Mouse (Mus musculus): ENCODE results near the gene Camk1. TPM values are rescaled to one million over a fixed set of nuclear protein-coding genes. Genes with fewer than 3 reads are reported as not detected.

The Camk1 gene
- polyA plus RNA-seq, 1 experiment = 19.2 TPM

DNA sequence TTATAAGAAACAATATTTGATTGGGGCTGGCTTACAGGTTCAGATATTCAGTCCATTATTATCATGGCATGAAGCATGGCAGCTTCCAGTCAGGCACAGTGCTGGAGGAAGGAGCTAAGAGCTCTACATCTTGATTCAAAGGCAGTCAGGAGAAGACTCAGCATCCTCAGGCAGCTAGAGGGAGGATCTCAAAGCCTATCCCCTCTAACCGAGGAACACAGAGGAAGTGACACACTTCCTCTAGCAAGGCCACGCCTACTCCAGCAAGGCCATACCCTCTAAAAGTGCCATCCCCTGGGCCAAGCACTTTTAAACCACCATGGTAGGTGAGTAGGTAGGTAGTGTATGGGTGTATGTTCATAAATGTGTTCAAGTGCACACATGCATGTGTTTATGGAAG is 13.2 kb downstream of the Camk1 start:
- TF ChIP-seq POLR2A (IDR thresholded peaks at IDR 0.05; ENCODE audit: low read depth, low read length) = no peak
- TF ChIP-seq CTCF (IDR thresholded peaks at IDR 0.05; ENCODE audit: extremely low read depth, insufficient read length, insufficient replicate concordance, low read depth, low read length) = no peak
- Histone ChIP-seq H3K4me1 (ENCODE audit: control insufficient read depth, insufficient read depth, insufficient read length, low read length) (peaks cover 16% of the 10 kb centered on the region), H3K27ac (ENCODE audit: insufficient read depth, low read depth, low read length) (no peak overlapping the region), H3K36me3 (ENCODE audit: control insufficient read depth, insufficient read depth, low read length) (peaks cover 15% of the 10 kb centered on the region; the same call in 1 of the 2 replicates), H3K4me3 (ENCODE audit: low read depth, low read length) (no peak overlapping the region), H3K27me3 (ENCODE audit: control insufficient read depth, insufficient read depth, low read length) (no peaks in the 10 kb centered on the region)
- 46% methylated on average over 2 of the region's 2 CpGs for WGBS

DNA sequence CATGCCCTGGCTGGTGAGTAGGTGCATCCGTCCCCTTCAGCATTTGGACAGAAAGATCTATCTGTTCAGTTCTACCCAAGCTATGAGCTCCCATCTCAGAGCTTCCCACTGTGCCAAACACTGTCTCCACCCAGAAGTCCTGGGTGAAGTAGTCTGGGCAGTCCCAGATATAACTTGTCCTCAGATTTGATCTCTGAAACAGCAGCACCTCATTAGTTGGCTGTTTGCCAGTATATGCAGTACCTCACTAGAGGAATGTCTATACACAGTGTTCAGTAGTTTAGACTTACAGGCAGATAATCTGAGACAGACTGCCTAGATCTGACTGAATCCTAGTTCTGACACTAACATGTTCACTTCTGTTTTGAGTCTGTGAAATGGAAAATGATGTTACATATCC is 14.4 kb downstream of the Camk1 start:
- Histone ChIP-seq H3K27me3 (ENCODE audit: control insufficient read depth, insufficient read depth, low read length) (no peaks in the 10 kb centered on the region), H3K36me3 (ENCODE audit: control insufficient read depth, insufficient read depth, low read length) (peaks cover 11% of the 10 kb centered on the region), H3K4me1 (ENCODE audit: control insufficient read depth, insufficient read depth, insufficient read length, low read length) (peaks cover 15% of the 10 kb centered on the region), H3K4me3 (ENCODE audit: low read depth, low read length) (no peak overlapping the region), H3K27ac (ENCODE audit: insufficient read depth, low read depth, low read length) (no peak overlapping the region)
- WGBS = 93% methylated on average over 1 of the region's 1 CpGs
- no peak for TF ChIP-seq POLR2A (IDR thresholded peaks at IDR 0.05; ENCODE audit: low read depth, low read length)
- no peak for TF ChIP-seq CTCF (IDR thresholded peaks at IDR 0.05; ENCODE audit: extremely low read depth, insufficient read length, insufficient replicate concordance, low read depth, low read length)

DNA sequence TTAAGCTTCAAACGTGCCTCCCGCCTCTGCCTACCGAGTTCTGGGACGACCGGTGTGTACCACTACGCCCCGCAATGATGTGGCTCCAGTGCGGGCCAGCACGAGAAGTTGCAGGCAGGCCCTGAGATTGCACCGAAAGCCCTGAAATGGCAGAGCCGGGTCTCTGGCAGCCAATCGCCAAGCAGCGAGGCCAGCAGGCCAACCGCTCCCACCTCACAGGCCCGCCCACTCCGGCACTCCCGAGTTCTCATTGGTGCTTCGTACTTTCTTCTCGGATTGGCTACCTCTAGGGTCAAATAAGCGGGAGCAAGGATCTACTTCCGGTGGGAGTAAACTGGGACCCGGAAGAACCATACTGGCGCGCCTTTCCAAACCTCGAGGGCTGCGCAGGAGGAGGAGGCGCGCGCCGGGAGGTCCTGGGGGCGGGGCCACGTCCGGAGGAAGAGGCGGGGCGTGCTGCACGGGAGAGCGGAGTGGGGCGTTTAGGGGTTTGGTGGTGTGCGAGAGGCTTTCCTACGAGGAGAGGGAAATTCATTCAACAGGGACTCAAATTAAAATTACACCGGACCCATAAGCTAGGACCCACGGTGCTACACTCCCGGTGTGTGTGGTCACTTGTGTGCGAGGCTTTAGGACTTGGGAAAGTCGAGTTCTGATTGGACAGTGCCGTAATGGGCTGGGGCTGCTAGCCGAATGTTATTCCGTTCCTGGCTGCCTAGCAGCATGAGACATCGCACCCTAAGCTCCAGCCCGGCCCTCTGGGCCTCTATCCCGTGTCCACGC is 17.1 kb downstream of the Camk1 start, which contains the start of gene Ogg1:
Gene Ogg1 (plus strand): TSS at position 440 of the 783 bp plus-strand sequence.
- under 1% methylated on average over 52 of the region's 52 CpGs for WGBS
- Histone ChIP-seq H3K36me3 (ENCODE audit: control insufficient read depth, insufficient read depth, low read length) (peaks cover 27% of the 10 kb centered on the region), H3K27ac (ENCODE audit: insufficient read depth, low read depth, low read length) (peak within 1 kb of the TSS; percentile 74), H3K27me3 (ENCODE audit: control insufficient read depth, insufficient read depth, low read length) (no peaks in the 10 kb centered on the region), H3K4me1 (ENCODE audit: control insufficient read depth, insufficient read depth, insufficient read length, low read length) (peaks cover 6% of the 10 kb centered on the region; the same call in 1 of the 2 replicates), H3K4me3 (ENCODE audit: low read depth, low read length) (peak within 1 kb of the TSS; percentile 85)
- peak; percentile 14; the same call in 1 of the 2 replicates for TF ChIP-seq CTCF (IDR thresholded peaks at IDR 0.05; ENCODE audit: extremely low read depth, insufficient read length, insufficient replicate concordance, low read depth, low read length)
- peak; percentile 87 for TF ChIP-seq POLR2A (IDR thresholded peaks at IDR 0.05; ENCODE audit: low read depth, low read length)

DNA sequence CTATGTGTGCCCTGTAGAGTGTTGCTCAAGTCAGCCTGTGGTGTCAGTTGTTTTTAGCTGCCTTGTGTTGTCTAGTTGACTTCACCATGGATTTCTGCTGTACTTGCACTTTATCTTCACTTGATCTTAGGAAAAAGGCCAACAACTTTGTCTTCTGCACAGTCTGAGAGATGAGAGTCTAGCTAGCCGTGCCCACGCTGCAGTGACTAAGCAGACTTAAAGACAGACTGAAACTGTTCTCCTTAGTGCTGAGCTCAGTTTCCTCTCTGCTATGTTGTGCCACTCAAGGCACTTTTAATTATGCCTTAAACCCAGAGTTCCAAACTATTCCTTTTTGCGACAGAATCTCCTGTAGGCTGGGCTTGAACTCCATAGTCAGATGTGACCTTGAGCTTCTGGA is 27.8 kb downstream of the Camk1 start:
- 91% methylated on average over 3 of the region's 3 CpGs for WGBS
- Histone ChIP-seq H3K36me3 (ENCODE audit: control insufficient read depth, insufficient read depth, low read length) (peaks cover 65% of the 10 kb centered on the region), H3K27me3 (ENCODE audit: control insufficient read depth, insufficient read depth, low read length) (no peaks in the 10 kb centered on the region), H3K4me3 (ENCODE audit: low read depth, low read length) (no peak overlapping the region), H3K27ac (ENCODE audit: insufficient read depth, low read depth, low read length) (no peak overlapping the region), H3K4me1 (ENCODE audit: control insufficient read depth, insufficient read depth, insufficient read length, low read length) (peaks cover 8% of the 10 kb centered on the region; the same call in 1 of the 2 replicates)
- TF ChIP-seq POLR2A (IDR thresholded peaks at IDR 0.05; ENCODE audit: low read depth, low read length) (no peak), CTCF (IDR thresholded peaks at IDR 0.05; ENCODE audit: extremely low read depth, insufficient read length, insufficient replicate concordance, low read depth, low read length) (no peak)

DNA sequence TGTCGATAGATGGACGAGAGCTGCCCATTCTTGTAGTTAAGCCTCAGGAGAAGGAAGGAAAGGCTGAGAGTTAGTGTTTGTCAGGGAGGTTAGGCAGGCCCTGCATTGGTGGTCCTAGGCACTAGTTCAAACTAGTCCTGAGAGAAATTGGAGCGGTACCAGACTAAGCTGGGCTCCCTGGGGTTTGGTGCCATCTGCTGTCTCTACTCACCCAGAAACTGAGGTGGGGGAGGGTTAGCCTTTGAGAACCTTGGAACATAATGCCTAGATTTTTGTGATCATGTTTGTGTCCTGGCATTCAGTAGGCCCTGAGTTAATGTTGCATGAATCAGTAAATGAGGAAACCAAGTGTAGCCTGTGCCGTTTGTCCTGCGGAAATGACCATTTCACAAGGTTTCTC is 35.6 kb downstream of the Camk1 start:
- H3K27me3 ChIP-seq (ENCODE audit: control insufficient read depth, insufficient read depth, low read length) = no peaks in the 10 kb centered on the region
- H3K36me3 ChIP-seq (ENCODE audit: control insufficient read depth, insufficient read depth, low read length) = peaks cover 15% of the 10 kb centered on the region
- H3K27ac ChIP-seq (ENCODE audit: insufficient read depth, low read depth, low read length) = peak overlapping the region; percentile 99
- H3K4me1 ChIP-seq (ENCODE audit: control insufficient read depth, insufficient read depth, insufficient read length, low read length) = peaks cover 2% of the 10 kb centered on the region; the same call in 1 of the 2 replicates
- WGBS = 5% methylated on average over 5 of the region's 5 CpGs
- TF ChIP-seq CTCF (IDR thresholded peaks at IDR 0.05; ENCODE audit: extremely low read depth, insufficient read length, insufficient replicate concordance, low read depth, low read length) (no peak), POLR2A (IDR thresholded peaks at IDR 0.05; ENCODE audit: low read depth, low read length) (no peak)
- peak overlapping the region; percentile 97 for H3K4me3 ChIP-seq (ENCODE audit: low read depth, low read length)

DNA sequence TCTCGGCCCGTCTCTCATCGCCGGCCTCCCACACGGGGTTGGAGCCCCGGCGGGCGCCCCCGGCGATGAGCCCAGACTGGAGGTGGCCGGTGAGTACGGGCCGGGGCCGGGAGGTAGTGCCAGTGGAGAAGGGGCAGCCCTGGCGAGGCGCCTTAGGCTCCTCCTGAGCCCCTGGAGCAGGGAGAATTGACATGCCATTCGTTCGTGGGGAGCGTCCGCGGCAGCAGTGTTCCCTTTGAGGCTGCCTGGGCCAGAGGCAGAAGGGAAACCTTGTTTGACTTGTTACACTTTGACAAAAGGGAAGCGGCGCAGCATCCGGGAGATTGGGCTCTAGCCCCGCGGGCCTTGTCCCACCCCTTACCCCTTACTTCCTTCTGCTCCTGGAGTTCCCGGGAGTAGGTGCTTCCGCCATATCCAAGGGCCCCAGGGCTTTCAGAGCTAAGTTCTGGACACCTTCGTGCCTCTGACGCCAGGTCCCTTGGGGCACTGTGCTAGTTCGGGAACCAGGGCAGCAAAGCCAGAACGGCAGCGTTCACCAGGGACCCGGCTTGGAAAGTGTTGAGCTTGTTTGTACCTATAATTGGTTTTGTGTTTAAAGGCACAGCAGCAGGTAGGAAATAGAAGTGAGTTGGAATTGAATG is 36.2 kb downstream of the Camk1 start:
- Histone ChIP-seq H3K27me3 (ENCODE audit: control insufficient read depth, insufficient read depth, low read length) (no peaks in the 10 kb centered on the region), H3K27ac (ENCODE audit: insufficient read depth, low read depth, low read length) (peak overlapping the region; percentile 99)
- WGBS = under 1% methylated on average over 34 of the region's 34 CpGs

DNA sequence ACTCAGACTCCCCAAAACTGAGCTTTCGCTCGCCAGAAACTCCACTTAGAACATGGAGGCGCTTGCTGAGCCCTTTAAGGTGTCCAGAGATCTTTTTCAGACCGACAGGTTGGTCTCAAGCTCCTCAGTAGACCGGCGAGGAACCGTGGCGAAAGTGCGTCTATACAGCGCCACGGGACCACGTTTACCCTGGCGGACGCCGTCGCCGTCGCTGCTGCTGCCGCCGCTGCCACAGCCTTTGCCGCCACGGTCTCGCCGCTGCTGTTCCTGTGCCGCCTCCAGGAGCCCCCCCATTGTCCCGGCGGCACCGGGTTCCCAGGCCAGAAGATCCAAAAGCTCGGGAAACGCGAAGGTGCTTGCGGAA is 36.8 kb downstream of the Camk1 start, which contains the start of gene Brpf1:
Gene Brpf1 (plus strand): TSS at position 152 of the 364 bp plus-strand sequence.
- TF ChIP-seq POLR2A (IDR thresholded peaks at IDR 0.05; ENCODE audit: low read depth, low read length) = no peak; the same call in 1 of the 2 replicates
- TF ChIP-seq CTCF (IDR thresholded peaks at IDR 0.05; ENCODE audit: extremely low read depth, insufficient read length, insufficient replicate concordance, low read depth, low read length) = no peak
- Histone ChIP-seq H3K36me3 (ENCODE audit: control insufficient read depth, insufficient read depth, low read length) (peaks cover 13% of the 10 kb centered on the region), H3K4me1 (ENCODE audit: control insufficient read depth, insufficient read depth, insufficient read length, low read length) (no peaks in the 10 kb centered on the region; the same call in 1 of the 2 replicates), H3K4me3 (ENCODE audit: low read depth, low read length) (peak within 1 kb of the TSS; percentile 97), H3K27ac (ENCODE audit: insufficient read depth, low read depth, low read length) (peak within 1 kb of the TSS; percentile 99), H3K27me3 (ENCODE audit: control insufficient read depth, insufficient read depth, low read length) (no peaks in the 10 kb centered on the region)
- under 1% methylated on average over 32 of the region's 32 CpGs for WGBS

More for the DNA sequence above, 36.2 kb downstream of the Camk1 start:
- H3K4me3 ChIP-seq (ENCODE audit: low read depth, low read length) = peak overlapping the region; percentile 97
- peaks cover under 1% of the 10 kb centered on the region; the same call in 1 of the 2 replicates for H3K4me1 ChIP-seq (ENCODE audit: control insufficient read depth, insufficient read depth, insufficient read length, low read length)
- TF ChIP-seq POLR2A (IDR thresholded peaks at IDR 0.05; ENCODE audit: low read depth, low read length) (no peak; the same call in 1 of the 2 replicates), CTCF (IDR thresholded peaks at IDR 0.05; ENCODE audit: extremely low read depth, insufficient read length, insufficient replicate concordance, low read depth, low read length) (no peak)
- peaks cover 13% of the 10 kb centered on the region for H3K36me3 ChIP-seq (ENCODE audit: control insufficient read depth, insufficient read depth, low read length)

Data from small intestine, adult 2 months (tissue).